Mouse (Mus musculus) G1E (cell line): ENCODE results near the gene Gpr84.

Experiments
- CTCF ChIP-seq: IDR thresholded peaks from 2 replicates; pipeline ENCODE4 v1.5.1; 2012; ENCODE audit warnings: low read depth, low read length, inconsistent platforms, mixed read lengths
- GATA1 ChIP-seq: IDR thresholded peaks from 2 replicates; pipeline ENCODE4 v1.6.1; 2012; ENCODE audit warnings: borderline replicate concordance, low read length, inconsistent platforms, mixed read lengths
- GATA2 ChIP-seq: IDR thresholded peaks from 2 replicates; pipeline ENCODE4 v1.6.1; 2012; ENCODE audit warnings: low read depth, low read length, inconsistent platforms, borderline replicate concordance
- POLR2AphosphoS5 ChIP-seq: IDR thresholded peaks from 2 replicates; pipeline ENCODE4 v1.6.1; 2012; ENCODE audit warnings: low read depth, low read length, inconsistent platforms; ENCODE audit not compliant: insufficient replicate concordance
- TAL1 ChIP-seq: conservative IDR thresholded peaks from 2 replicates; pipeline ENCODE4 v1.6.1; 2012; ENCODE audit warnings: low read depth, low read length, inconsistent platforms, mixed read lengths

DNA sequence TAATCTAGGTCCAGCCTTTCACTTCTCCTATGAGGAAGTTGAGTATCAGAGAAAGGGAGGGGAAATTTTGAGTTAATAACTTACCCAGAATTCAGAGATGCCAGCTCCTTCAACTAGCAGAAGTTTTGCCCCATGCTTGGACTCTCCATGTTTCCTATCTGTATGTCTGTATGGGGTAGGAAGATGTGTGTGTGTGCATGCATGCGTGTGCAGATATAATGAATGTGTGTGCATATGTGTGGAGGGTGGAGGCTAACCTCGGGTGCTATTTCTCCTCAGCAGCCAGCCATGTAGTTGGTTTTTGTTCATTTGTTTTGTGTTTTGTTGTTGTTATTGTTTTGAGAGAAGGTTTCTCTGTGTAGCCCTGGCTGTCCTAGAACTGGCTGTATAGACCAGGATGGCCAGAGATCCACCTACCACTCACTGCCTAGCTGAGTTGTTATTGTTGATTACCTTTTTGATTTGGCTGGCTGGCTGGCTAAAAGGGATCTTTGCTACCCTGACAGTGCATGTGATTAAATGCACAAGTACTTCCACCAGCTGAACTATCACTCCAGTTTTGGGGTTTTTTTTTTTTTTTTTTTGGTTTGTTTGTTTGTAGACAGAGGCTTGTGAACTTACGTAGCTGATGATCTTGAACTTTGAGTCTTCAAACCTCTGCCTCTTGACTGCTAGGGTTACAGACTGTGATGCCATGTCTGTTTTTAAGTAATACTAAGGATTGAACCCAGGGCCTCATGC, 28.8 kb downstream of the Gpr84 start:
- no peak for TF ChIP-seq CTCF
- no peak for TF ChIP-seq GATA1
- no peak for TF ChIP-seq TAL1
- TF ChIP-seq GATA2: no peak
- TF ChIP-seq POLR2AphosphoS5: no peak
